Mouse (Mus musculus): ENCODE measurements around the gene Cd59b. TPM values are rescaled to one million over a fixed set of nuclear protein-coding genes. Genes with fewer than 3 reads are reported as not detected.

The Cd59b gene
- total RNA-seq, 2 experiments from 2014 or later = 0.94 TPM; not detected in 1

Other genes with a start within 250 kb of the Cd59b start
- 10 to 100 TPM; 20.4 to 21.0 TPM for gene Lmo2, start 111.9 kb upstream of the Cd59b start, total RNA-seq (2021)
- 10 to 100 TPM; 46.9 to 47.2 TPM for gene Fbxo3, start 42.1 kb upstream of the Cd59b start, total RNA-seq (2021)
- not detected for gene 4931422A03Rik, start 41.5 kb upstream of the Cd59b start, total RNA-seq (2021)
- under 1 TPM in 1 of 2 experiments, not detected in 1; 0.22 TPM for gene Gm10912, start 4.0 kb upstream of the Cd59b start, total RNA-seq (2021)
- gene Gm10799, start 1.3 kb upstream of the Cd59b start, total RNA-seq (2021) = not detected
- gene Cd59a, start 26.0 kb downstream of the Cd59b start, total RNA-seq (2021) = 1 to 10 TPM; 1.6 to 2.5 TPM
- gene A930018P22Rik, start 52.9 kb downstream of the Cd59b start, total RNA-seq (2021) = not detected